Mouse (Mus musculus): Measurements from ENCODE around the gene Celf6. TPM values are rescaled to one million over a fixed set of nuclear protein-coding genes. Genes with fewer than 3 reads are reported as not detected.

Gene Celf6
- total RNA-seq, 2 experiments from 2014 or later = 25.2 to 30.4 TPM

- TF ChIP-seq CTCF (conservative IDR thresholded peaks at IDR 0.05) = no peak
- H3K27ac ChIP-seq = peak overlapping the region; percentile 56
- DNase-seq (ENCODE audit: low spot score in 2 of 2) = peak in 1 of 2 experiments; percentile 49
- H3K4me3 ChIP-seq = no peak overlapping the region
Measured at GRCm38 (mm10) chr9:59550077-59550476, 27.6 kb upstream of the Celf6 start.

- DNase-seq (ENCODE audit: low spot score in 2 of 2) = no peak
- H3K4me3 ChIP-seq = no peak overlapping the region
- H3K27ac ChIP-seq = peak overlapping the region; percentile 56; the same call in 1 of the 2 replicates
- TF ChIP-seq CTCF (conservative IDR thresholded peaks at IDR 0.05) = no peak
Measured at GRCm38 (mm10) chr9:59551017-59551416, 26.7 kb upstream of the Celf6 start.

- DNase-seq (ENCODE audit: low spot score in 2 of 2) = peak; percentile 19 to 40
- no peak for TF ChIP-seq CTCF (conservative IDR thresholded peaks at IDR 0.05)
- peak overlapping the region; percentile 56 for H3K27ac ChIP-seq
- H3K4me3 ChIP-seq = no peak overlapping the region
Measured at GRCm38 (mm10) chr9:59551620-59552031, 26.1 kb upstream of the Celf6 start.

GRCm38 (mm10) chr9:59552610-59553009 lies 25.1 kb upstream of the Celf6 start:
- Histone ChIP-seq H3K4me3 (no peak overlapping the region), H3K27ac (peak overlapping the region; percentile 56; the same call in 1 of the 2 replicates)
- no peak for TF ChIP-seq CTCF (conservative IDR thresholded peaks at IDR 0.05)
- peak; percentile 36 to 52 for DNase-seq (ENCODE audit: low spot score in 2 of 2)

GRCm38 (mm10) chr9:59553719-59554118 lies 24.0 kb upstream of the Celf6 start:
- H3K4me3 ChIP-seq = no peak overlapping the region
- no peak for TF ChIP-seq CTCF (conservative IDR thresholded peaks at IDR 0.05)
- H3K27ac ChIP-seq = no peak overlapping the region
- DNase-seq (ENCODE audit: low spot score in 2 of 2) = no peak

- peak; percentile 61 to 77 for DNase-seq (ENCODE audit: low spot score in 2 of 2)
- no peak overlapping the region for H3K4me3 ChIP-seq
- TF ChIP-seq CTCF (conservative IDR thresholded peaks at IDR 0.05) = peak; percentile 92
- H3K27ac ChIP-seq = no peak overlapping the region
Measured at GRCm38 (mm10) chr9:59565600-59565999, 12.1 kb upstream of the Celf6 start.

GRCm38 (mm10) chr9:59567111-59567510 lies 10.6 kb upstream of the Celf6 start:
- Histone ChIP-seq H3K27ac (no peak overlapping the region), H3K4me3 (no peak overlapping the region)
- peak; percentile 86 for TF ChIP-seq CTCF (conservative IDR thresholded peaks at IDR 0.05)
- peak; percentile 64 to 73 for DNase-seq (ENCODE audit: low spot score in 2 of 2)

- no peak for DNase-seq (ENCODE audit: low spot score in 2 of 2)
- Histone ChIP-seq H3K4me3 (no peak overlapping the region), H3K27ac (no peak overlapping the region)
- TF ChIP-seq CTCF (conservative IDR thresholded peaks at IDR 0.05) = no peak
Measured at GRCm38 (mm10) chr9:59571852-59572251, 5.9 kb upstream of the Celf6 start.

- no peak for TF ChIP-seq CTCF (conservative IDR thresholded peaks at IDR 0.05)
- peak overlapping the region; percentile 61 for H3K4me3 ChIP-seq
- no peak for DNase-seq (ENCODE audit: low spot score in 2 of 2)
- peak overlapping the region; percentile 86 for H3K27ac ChIP-seq
Measured at GRCm38 (mm10) chr9:59577401-59577800, 316 bp upstream of the Celf6 start.

GRCm38 (mm10) chr9:59578505-59578867 lies 769 bp downstream of the Celf6 start:
- TF ChIP-seq CTCF (conservative IDR thresholded peaks at IDR 0.05) = no peak
- DNase-seq (ENCODE audit: low spot score in 2 of 2) = no peak
- peak overlapping the region; percentile 80 for H3K27ac ChIP-seq
- H3K4me3 ChIP-seq = peak overlapping the region; percentile 61

- Histone ChIP-seq H3K27ac (peak overlapping the region; percentile 28; the same call in 1 of the 2 replicates), H3K4me3 (peak overlapping the region; percentile 33; the same call in 1 of the 2 replicates)
- DNase-seq (ENCODE audit: low spot score in 2 of 2) = peak; percentile 83
- TF ChIP-seq CTCF (conservative IDR thresholded peaks at IDR 0.05) = peak; percentile 94
Measured at GRCm38 (mm10) chr9:59584871-59585308, 7.2 kb downstream of the Celf6 start.

GRCm38 (mm10) chr9:59588252-59588651 lies 10.5 kb downstream of the Celf6 start:
- Histone ChIP-seq H3K4me3 (peak overlapping the region; percentile 40), H3K27ac (peak overlapping the region; percentile 99)
- TF ChIP-seq CTCF (conservative IDR thresholded peaks at IDR 0.05) = no peak
- DNase-seq (ENCODE audit: low spot score in 2 of 2) = peak; percentile 35 to 61

GRCm38 (mm10) chr9:59588710-59589671 lies 11.3 kb downstream of the Celf6 start:
- H3K27ac ChIP-seq = peak overlapping the region; percentile 99
- no peak for TF ChIP-seq CTCF (conservative IDR thresholded peaks at IDR 0.05)
- peak; percentile 74 to 94 for DNase-seq (ENCODE audit: low spot score in 2 of 2)
- peak overlapping the region; percentile 40 for H3K4me3 ChIP-seq

Measured in layer of hippocampus, adult 2 months (tissue).